Mouse (Mus musculus): Measurements from ENCODE around the gene Fndc3b.

The Fndc3b gene

GRCm38 (mm10) chr3:27545651-27546050 is 165.5 kb downstream of the Fndc3b start:
- DNase-seq: no peak

GRCm38 (mm10) chr3:27544061-27544460 is 167.0 kb downstream of the Fndc3b start:
- no peak for DNase-seq

- no peak for DNase-seq
Observed at GRCm38 (mm10) chr3:27541841-27542240, 169.3 kb downstream of the Fndc3b start.

GRCm38 (mm10) chr3:27541181-27541580 is 169.9 kb downstream of the Fndc3b start:
- DNase-seq: no peak

GRCm38 (mm10) chr3:27534208-27534607 is 176.9 kb downstream of the Fndc3b start:
- no peak for DNase-seq

- no peak for DNase-seq
Observed at GRCm38 (mm10) chr3:27533721-27534120, 177.4 kb downstream of the Fndc3b start.

GRCm38 (mm10) chr3:27531993-27532392 is 179.1 kb downstream of the Fndc3b start:
- DNase-seq: no peak

- DNase-seq: no peak
Observed at GRCm38 (mm10) chr3:27530370-27530769, 180.7 kb downstream of the Fndc3b start.

- DNase-seq: no peak
Observed at GRCm38 (mm10) chr3:27529221-27530051, 181.7 kb downstream of the Fndc3b start.

GRCm38 (mm10) chr3:27526991-27527390 is 184.1 kb downstream of the Fndc3b start:
- no peak for DNase-seq

- no peak for DNase-seq
Observed at GRCm38 (mm10) chr3:27523176-27523936, 187.8 kb downstream of the Fndc3b start.

- DNase-seq: no peak
Observed at GRCm38 (mm10) chr3:27520391-27520790, 190.7 kb downstream of the Fndc3b start.

GRCm38 (mm10) chr3:27519481-27519880 is 191.6 kb downstream of the Fndc3b start:
- DNase-seq: no peak

GRCm38 (mm10) chr3:27518935-27519334 is 192.2 kb downstream of the Fndc3b start:
- no peak for DNase-seq

- no peak for DNase-seq
Observed at GRCm38 (mm10) chr3:27516536-27516935, 194.6 kb downstream of the Fndc3b start.

- no peak for DNase-seq
Observed at GRCm38 (mm10) chr3:27511765-27512164, 199.3 kb downstream of the Fndc3b start.

- no peak for DNase-seq
Observed at GRCm38 (mm10) chr3:27506886-27507285, 204.2 kb downstream of the Fndc3b start.

GRCm38 (mm10) chr3:27505582-27505981 is 205.5 kb downstream of the Fndc3b start:
- no peak for DNase-seq

GRCm38 (mm10) chr3:27503279-27504038 is 207.6 kb downstream of the Fndc3b start:
- no peak for DNase-seq

GRCm38 (mm10) chr3:27495296-27496073 is 215.6 kb downstream of the Fndc3b start:
- DNase-seq: no peak

- no peak for DNase-seq
Observed at GRCm38 (mm10) chr3:27494698-27495097, 216.4 kb downstream of the Fndc3b start.

- no peak for DNase-seq
Observed at GRCm38 (mm10) chr3:27494066-27494465, 217.0 kb downstream of the Fndc3b start.
